In genomic region chr12:56541068-56541467, GRCm38 (mm10) we compare ENCODE assay signal across 9 mouse cellular contexts. TPM values are rescaled to one million over a fixed set of nuclear protein-coding genes. Genes with fewer than 3 reads are reported as not detected.
DNase-seq lines count a peak whose midpoint lies in the region; ATAC-seq and TF ChIP-seq lines count a peak whose summit lies in the region.
"Had no signal": no experiment of that assay in that cellular context is flagged by ENCODE, and none has a peak within 500 bp of the region (broad histone marks: within the 10 kb centered on the region; RNA-seq: fewer than 3 reads in every experiment).

No protein-coding gene starts in this region.

- H3K4me3 ChIP-seq in gastrocnemius, adult 2 months = no peak overlapping the region
- H3K4me3 ChIP-seq in cerebellum, adult 2 months (replicated peaks; ENCODE audit: insufficient read depth, low read depth, low read length) = no peak overlapping the region
- no peak overlapping the region for H3K4me3 ChIP-seq in hindbrain, postnatal 0 days (ENCODE audit: low read length)
- no peak overlapping the region for H3K4me3 ChIP-seq in midbrain, embryonic 13.5 days (replicated peaks)
- no peak overlapping the region for H3K4me3 ChIP-seq in stomach, embryonic 16.5 days (replicated peaks; ENCODE audit: low read length)
- H3K4me3 ChIP-seq: neural tube, embryonic 13.5 days had no signal

- no peak overlapping the region for H3K27ac ChIP-seq in gastrocnemius, adult 2 months
- H3K27ac ChIP-seq in cerebellum, adult 2 months (ENCODE audit: insufficient read depth, low read length) = no peak overlapping the region
- H3K27ac ChIP-seq in hindbrain, postnatal 0 days = no peak overlapping the region
- H3K27ac ChIP-seq in midbrain, embryonic 13.5 days = no peak overlapping the region
- no peak overlapping the region for H3K27ac ChIP-seq in stomach, embryonic 16.5 days (ENCODE audit: low read length)
- H3K27ac ChIP-seq: neural tube, embryonic 13.5 days had no signal

- no peaks in the 10 kb centered on the region for H3K9me3 ChIP-seq in hindbrain, postnatal 0 days (ENCODE audit: low read length)
- H3K9me3 ChIP-seq in midbrain, embryonic 13.5 days = no peaks in the 10 kb centered on the region
- H3K9me3 ChIP-seq in stomach, embryonic 16.5 days (replicated peaks; ENCODE audit: control insufficient read depth, low read length) = no peaks in the 10 kb centered on the region
- H3K9me3 ChIP-seq: neural tube, embryonic 13.5 days had no signal

- peak; percentile 53 for DNase-seq in gastrocnemius, adult 2 months
- DNase-seq in gastrocnemius, adult 8-10 months (ENCODE audit: low spot score in 2 of 2) = no peak
- peak; percentile 50 to 70 for DNase-seq in cerebellum, adult 2 months
- DNase-seq in forelimb bud, embryonic 11.5 days (ENCODE audit: low read depth, low spot score) = peak; percentile 80
- peak; percentile 79 for DNase-seq in hindbrain, postnatal 0 days (ENCODE audit: low spot score)
- peak; percentile 11 to 70 for DNase-seq in left cerebral cortex, adult 9 months (ENCODE audit: low spot score in 2 of 2)

- peak; percentile 76 for TF ChIP-seq CTCF in gastrocnemius, adult 2 months (IDR thresholded peaks at IDR 0.05)
- TF ChIP-seq CTCF in cerebellum, adult 2 months (IDR thresholded peaks at IDR 0.05; ENCODE audit: borderline replicate concordance, insufficient read depth, low read depth, low read length) = peak; percentile 68
- TF ChIP-seq CTCF in hindbrain, postnatal 0 days (IDR thresholded peaks at IDR 0.05; ENCODE audit: low read depth) = peak; percentile 86

- H3K9ac ChIP-seq in hindbrain, postnatal 0 days (replicated peaks; ENCODE audit: low read length) = no peak overlapping the region
- H3K9ac ChIP-seq in midbrain, embryonic 13.5 days (replicated peaks) = no peak overlapping the region
- H3K9ac ChIP-seq in stomach, embryonic 16.5 days (ENCODE audit: low read length) = no peak overlapping the region
- H3K9ac ChIP-seq: neural tube, embryonic 13.5 days had no signal

- no peak for TF ChIP-seq POLR2A in cerebellum, adult 2 months (IDR thresholded peaks at IDR 0.05; ENCODE audit: borderline replicate concordance, insufficient read depth, low read length)

- peaks cover 7% of the 10 kb centered on the region; the same call in 1 of the 2 replicates for H3K27me3 ChIP-seq in cerebellum, adult 2 months (ENCODE audit: control insufficient read depth, insufficient read depth, low read length)
- H3K27me3 ChIP-seq in hindbrain, postnatal 0 days (ENCODE audit: insufficient read depth, low read length) = peaks cover 77% of the 10 kb centered on the region
- peaks cover 88% of the 10 kb centered on the region for H3K27me3 ChIP-seq in midbrain, embryonic 13.5 days
- peaks cover 64% of the 10 kb centered on the region for H3K27me3 ChIP-seq in stomach, embryonic 16.5 days (ENCODE audit: control insufficient read depth, insufficient read depth, low read length)

- H3K36me3 ChIP-seq in hindbrain, postnatal 0 days (ENCODE audit: insufficient read depth, low read length) = no peaks in the 10 kb centered on the region
- H3K36me3 ChIP-seq in midbrain, embryonic 13.5 days = no peaks in the 10 kb centered on the region
- no peaks in the 10 kb centered on the region for H3K36me3 ChIP-seq in stomach, embryonic 16.5 days (ENCODE audit: control insufficient read depth, insufficient read depth, low read length)
- H3K36me3 ChIP-seq: neural tube, embryonic 13.5 days had no signal

- peak; percentile 53; the same call in 1 of the 2 replicates for ATAC-seq in hindbrain, postnatal 0 days
- ATAC-seq in midbrain, embryonic 13.5 days = peak; percentile 53
- ATAC-seq in stomach, embryonic 16.5 days (ENCODE audit: insufficient read depth, low FRiP score) = peak; percentile 33; the same call in 1 of the 2 replicates

- no peak overlapping the region for H3K4me2 ChIP-seq in hindbrain, postnatal 0 days (ENCODE audit: low read depth, low read length)
- H3K4me2 ChIP-seq in midbrain, embryonic 13.5 days (replicated peaks) = no peak overlapping the region
- H3K4me2 ChIP-seq in stomach, embryonic 16.5 days (ENCODE audit: low read depth, low read length) = 0 out of 2 replicates have a peak overlapping the region, but pooled peaks have one; percentile 38
- H3K4me2 ChIP-seq: neural tube, embryonic 13.5 days had no signal

- 2% methylated on average over 14 of the region's 14 CpGs for WGBS in cerebellum, adult 2 months
- 2% methylated on average over 14 of the region's 14 CpGs for WGBS in hindbrain, postnatal 0 days
- WGBS in midbrain, embryonic 13.5 days = 1% methylated on average over 14 of the region's 14 CpGs
- WGBS in stomach, embryonic 16.5 days = 2% methylated on average over 14 of the region's 14 CpGs

- no peaks in the 10 kb centered on the region for H3K4me1 ChIP-seq in cerebellum, adult 2 months (ENCODE audit: control insufficient read depth, insufficient read depth, low read length)
- no peaks in the 10 kb centered on the region for H3K4me1 ChIP-seq in hindbrain, postnatal 0 days (ENCODE audit: insufficient read depth, low read length)
- peaks cover 4% of the 10 kb centered on the region; the same call in 1 of the 2 replicates for H3K4me1 ChIP-seq in midbrain, embryonic 13.5 days (replicated peaks)
- no peaks in the 10 kb centered on the region for H3K4me1 ChIP-seq in stomach, embryonic 16.5 days (ENCODE audit: control insufficient read depth, insufficient read depth, low read length)
- H3K4me1 ChIP-seq: neural tube, embryonic 13.5 days had no signal

- intact Hi-C loops in gastrocnemius, adult 2 months (cut with DNase I) = loop anchor here (5.0 kb wide), 2 partner anchors 299 to 479 kb away; no protein-coding TSS in a partner anchor

RNA-seq across cellular contexts. Expression of gene Nkx2-1, which starts 4.4 kb away (rescaled TPM):
- not detected for total RNA-seq in gastrocnemius, adult 2 months (2021)
- total RNA-seq in gastrocnemius, adult 8-10 months (2022) = not detected
- polyA plus RNA-seq in cerebellum, adult 2 months (2012; rRNA removed) = not detected in 2 replicates
- total RNA-seq in hindbrain, postnatal 0 days (2014; rRNA removed) = 0.25 and 0.42 TPM in 2 replicates
- not detected in 2 replicates for polyA plus RNA-seq in hindbrain, postnatal 0 days (2015; fragmentation: Nextera tagmentation; extraction: Ambion mirVana)
- 6.2 and 9.2 TPM in 2 replicates for polyA plus RNA-seq in midbrain, embryonic 13.5 days (2015; fragmentation: Nextera tagmentation; extraction: Ambion mirVana)
- not detected in 2 replicates for polyA plus RNA-seq in stomach, embryonic 16.5 days (2015; fragmentation: Nextera tagmentation; extraction: Ambion mirVana)

Comparison
In these comparisons a context has a peak if more than half of its experiments do, and no peak if none do; other contexts are left out.
1. DNase-seq: peak in gastrocnemius, adult 2 months (single experiment), cerebellum, adult 2 months (2 of 2), forelimb bud, embryonic 11.5 days (single experiment), hindbrain, postnatal 0 days (single experiment) and left cerebral cortex, adult 9 months (2 of 2); none in gastrocnemius, adult 8-10 months (0 of 2).
2. Peak in every context shown above with its lines, with median percentiles within 50 percentile points of each other: CTCF ChIP-seq and ATAC-seq.